Mouse (Mus musculus): ENCODE results near the gene Lurap1l. TPM values are rescaled to one million over a fixed set of nuclear protein-coding genes. Genes with fewer than 3 reads are reported as not detected.

The Lurap1l gene
- polyA plus RNA-seq, 1 experiment from 2014 or later = 23.9 TPM

DNA sequence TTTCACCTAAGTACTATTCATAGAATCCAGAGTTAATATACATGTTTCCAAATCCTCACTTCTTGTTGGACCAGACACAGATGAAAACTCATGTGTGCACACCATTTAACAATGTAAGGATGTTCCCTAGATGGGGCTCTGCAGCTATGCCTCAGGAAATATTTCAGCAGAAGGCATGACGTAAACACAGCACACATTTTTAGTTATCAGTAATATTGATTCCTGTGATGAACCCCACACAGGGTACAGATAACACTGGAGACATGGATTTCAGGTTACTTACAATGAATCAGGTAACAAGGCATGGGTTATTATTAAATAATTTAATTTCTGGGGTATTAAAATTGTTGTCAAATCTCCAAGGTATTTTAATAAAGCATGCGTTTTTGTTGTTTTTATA, 12.2 kb downstream of the Lurap1l start:
- Histone ChIP-seq H3K27ac (ENCODE audit: low read length) (no peak overlapping the region), H3K4me3 (ENCODE audit: low read length) (no peak overlapping the region), H3K36me3 (ENCODE audit: control insufficient read depth, insufficient read depth, low read length) (no peaks in the 10 kb centered on the region), H3K27me3 (ENCODE audit: control insufficient read depth, insufficient read depth, low read depth, low read length) (no peaks in the 10 kb centered on the region), H3K4me1 (replicated peaks; ENCODE audit: control insufficient read depth, insufficient read depth, low read length) (peaks cover 8% of the 10 kb centered on the region), H3K9ac (ENCODE audit: low read length) (no peak overlapping the region), H3K4me2 (ENCODE audit: low read depth, low read length) (no peak overlapping the region), H3K9me3 (ENCODE audit: control insufficient read depth, low read length) (no peaks in the 10 kb centered on the region)
- ATAC-seq (ENCODE audit: low read depth) = no peak
- WGBS = 74% methylated on average over 2 of the region's 2 CpGs

DNA sequence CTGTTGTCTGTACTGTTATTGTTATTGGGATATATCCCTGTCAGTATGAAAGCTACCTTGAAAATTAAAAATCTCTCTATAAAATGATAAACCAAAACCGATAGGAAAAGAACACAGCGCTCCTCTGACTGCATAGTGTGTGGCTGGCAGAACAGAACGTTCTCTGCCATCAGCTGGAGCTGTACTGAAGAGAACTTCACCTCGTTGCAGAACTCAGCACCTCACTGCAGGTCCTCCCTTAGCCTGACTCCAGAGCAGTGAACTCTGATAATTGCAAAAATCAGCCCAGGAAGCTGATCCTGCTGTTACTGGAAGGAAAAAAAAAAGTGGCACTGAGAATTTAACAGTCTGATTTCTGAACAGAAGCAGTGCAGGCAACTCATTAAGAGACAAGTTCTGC, 14.4 kb downstream of the Lurap1l start:
- Histone ChIP-seq H3K27ac (ENCODE audit: low read length) (no peak overlapping the region), H3K9me3 (ENCODE audit: control insufficient read depth, low read length) (no peaks in the 10 kb centered on the region), H3K27me3 (ENCODE audit: control insufficient read depth, insufficient read depth, low read depth, low read length) (no peaks in the 10 kb centered on the region), H3K4me2 (ENCODE audit: low read depth, low read length) (no peak overlapping the region), H3K36me3 (ENCODE audit: control insufficient read depth, insufficient read depth, low read length) (no peaks in the 10 kb centered on the region), H3K9ac (ENCODE audit: low read length) (no peak overlapping the region), H3K4me1 (replicated peaks; ENCODE audit: control insufficient read depth, insufficient read depth, low read length) (peaks cover 8% of the 10 kb centered on the region), H3K4me3 (ENCODE audit: low read length) (no peak overlapping the region)
- no peak for ATAC-seq (ENCODE audit: low read depth)
- 62% methylated on average over 4 of the region's 4 CpGs for WGBS

DNA sequence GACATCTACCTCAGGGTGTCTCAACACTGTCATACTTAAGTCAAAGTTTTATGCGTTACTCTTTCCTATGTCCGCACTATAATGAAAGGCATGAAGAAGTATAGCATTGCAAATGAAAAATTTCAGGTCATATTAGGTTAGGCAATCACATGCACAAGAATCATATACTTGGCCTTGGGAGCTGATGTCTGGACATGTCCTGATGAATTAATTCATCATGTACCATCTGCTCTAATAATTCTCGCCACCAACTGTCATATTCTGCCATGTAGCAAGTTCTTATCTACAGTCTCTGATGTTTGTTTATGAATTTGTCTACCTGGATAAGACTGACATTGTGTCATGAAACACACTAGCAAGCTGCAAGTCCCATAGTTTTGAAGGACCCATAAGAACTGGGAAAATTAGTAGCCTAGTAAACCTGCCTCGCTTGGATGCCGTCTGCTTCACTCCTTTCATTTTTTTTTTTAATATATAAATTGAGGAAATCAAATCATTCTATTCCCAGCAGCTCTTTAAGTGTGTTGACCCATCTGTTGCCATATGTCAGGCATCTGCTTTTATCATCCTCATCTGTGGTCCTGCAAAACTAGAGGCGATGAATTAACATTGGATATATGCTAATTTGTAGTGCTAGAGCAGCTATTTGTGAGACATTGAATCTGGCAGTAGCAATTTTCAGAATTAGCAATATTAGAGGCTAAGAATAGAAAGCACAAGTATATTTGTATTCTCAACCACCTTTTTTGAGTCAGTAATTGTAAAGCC, 15.5 kb downstream of the Lurap1l start:
- H3K4me2 ChIP-seq (ENCODE audit: low read depth, low read length) = no peak overlapping the region
- H3K27me3 ChIP-seq (ENCODE audit: control insufficient read depth, insufficient read depth, low read depth, low read length) = no peaks in the 10 kb centered on the region
- no peak overlapping the region for H3K9ac ChIP-seq (ENCODE audit: low read length)
- no peaks in the 10 kb centered on the region for H3K9me3 ChIP-seq (ENCODE audit: control insufficient read depth, low read length)
- no peak overlapping the region for H3K4me3 ChIP-seq (ENCODE audit: low read length)
- H3K27ac ChIP-seq (ENCODE audit: low read length) = no peak overlapping the region
- WGBS = 85% methylated on average over 6 of the region's 6 CpGs
- ATAC-seq (ENCODE audit: low read depth) = no peak
- H3K36me3 ChIP-seq (ENCODE audit: control insufficient read depth, insufficient read depth, low read length) = no peaks in the 10 kb centered on the region
- peaks cover 8% of the 10 kb centered on the region for H3K4me1 ChIP-seq (replicated peaks; ENCODE audit: control insufficient read depth, insufficient read depth, low read length)

GRCm38 (mm10) chr4:80934749-80935148, 24.3 kb downstream of the Lurap1l start:
- Histone ChIP-seq H3K9ac (ENCODE audit: low read length) (no peak overlapping the region), H3K4me3 (ENCODE audit: low read length) (no peak overlapping the region), H3K36me3 (ENCODE audit: control insufficient read depth, insufficient read depth, low read length) (no peaks in the 10 kb centered on the region), H3K4me1 (replicated peaks; ENCODE audit: control insufficient read depth, insufficient read depth, low read length) (peaks cover 3% of the 10 kb centered on the region; the same call in 1 of the 2 replicates), H3K27me3 (ENCODE audit: control insufficient read depth, insufficient read depth, low read depth, low read length) (no peaks in the 10 kb centered on the region), H3K9me3 (ENCODE audit: control insufficient read depth, low read length) (no peaks in the 10 kb centered on the region), H3K27ac (ENCODE audit: low read length) (no peak overlapping the region), H3K4me2 (ENCODE audit: low read depth, low read length) (no peak overlapping the region)
- 95% methylated on average over 3 of the region's 3 CpGs for WGBS
- no peak for ATAC-seq (ENCODE audit: low read depth)

- Histone ChIP-seq H3K27ac (ENCODE audit: low read length) (no peak overlapping the region), H3K36me3 (ENCODE audit: control insufficient read depth, insufficient read depth, low read length) (no peaks in the 10 kb centered on the region), H3K9ac (ENCODE audit: low read length) (no peak overlapping the region), H3K4me1 (replicated peaks; ENCODE audit: control insufficient read depth, insufficient read depth, low read length) (no peaks in the 10 kb centered on the region), H3K4me3 (ENCODE audit: low read length) (no peak overlapping the region), H3K4me2 (ENCODE audit: low read depth, low read length) (no peak overlapping the region), H3K9me3 (ENCODE audit: control insufficient read depth, low read length) (no peaks in the 10 kb centered on the region), H3K27me3 (ENCODE audit: control insufficient read depth, insufficient read depth, low read depth, low read length) (no peaks in the 10 kb centered on the region)
- ATAC-seq (ENCODE audit: low read depth) = no peak
- WGBS = 75% methylated on average over 2 of the region's 2 CpGs
These were observed 28.7 kb downstream of the Lurap1l start for GRCm38 (mm10) chr4:80939115-80939514.

GRCm38 (mm10) chr4:80940946-80941345, 30.5 kb downstream of the Lurap1l start:
- no peak overlapping the region for H3K4me3 ChIP-seq (ENCODE audit: low read length)
- no peaks in the 10 kb centered on the region for H3K4me1 ChIP-seq (replicated peaks; ENCODE audit: control insufficient read depth, insufficient read depth, low read length)
- H3K27me3 ChIP-seq (ENCODE audit: control insufficient read depth, insufficient read depth, low read depth, low read length) = no peaks in the 10 kb centered on the region
- H3K9me3 ChIP-seq (ENCODE audit: control insufficient read depth, low read length) = no peaks in the 10 kb centered on the region
- ATAC-seq (ENCODE audit: low read depth) = no peak
- H3K36me3 ChIP-seq (ENCODE audit: control insufficient read depth, insufficient read depth, low read length) = no peaks in the 10 kb centered on the region
- WGBS = 81% methylated on average over 4 of the region's 4 CpGs
- no peak overlapping the region for H3K4me2 ChIP-seq (ENCODE audit: low read depth, low read length)
- no peak overlapping the region for H3K9ac ChIP-seq (ENCODE audit: low read length)
- no peak overlapping the region for H3K27ac ChIP-seq (ENCODE audit: low read length)

GRCm38 (mm10) chr4:80941978-80942377, 31.5 kb downstream of the Lurap1l start:
- H3K4me2 ChIP-seq (ENCODE audit: low read depth, low read length) = no peak overlapping the region
- WGBS = 80% methylated on average over 3 of the region's 3 CpGs
- no peak overlapping the region for H3K4me3 ChIP-seq (ENCODE audit: low read length)
- no peak overlapping the region for H3K27ac ChIP-seq (ENCODE audit: low read length)
- no peaks in the 10 kb centered on the region for H3K9me3 ChIP-seq (ENCODE audit: control insufficient read depth, low read length)
- no peak for ATAC-seq (ENCODE audit: low read depth)
- no peaks in the 10 kb centered on the region for H3K27me3 ChIP-seq (ENCODE audit: control insufficient read depth, insufficient read depth, low read depth, low read length)
- no peaks in the 10 kb centered on the region for H3K4me1 ChIP-seq (replicated peaks; ENCODE audit: control insufficient read depth, insufficient read depth, low read length)
- H3K36me3 ChIP-seq (ENCODE audit: control insufficient read depth, insufficient read depth, low read length) = no peaks in the 10 kb centered on the region
- H3K9ac ChIP-seq (ENCODE audit: low read length) = no peak overlapping the region

- H3K4me2 ChIP-seq (ENCODE audit: low read depth, low read length) = no peak overlapping the region
- H3K9ac ChIP-seq (ENCODE audit: low read length) = no peak overlapping the region
- no peak overlapping the region for H3K4me3 ChIP-seq (ENCODE audit: low read length)
- H3K36me3 ChIP-seq (ENCODE audit: control insufficient read depth, insufficient read depth, low read length) = no peaks in the 10 kb centered on the region
- no peaks in the 10 kb centered on the region for H3K27me3 ChIP-seq (ENCODE audit: control insufficient read depth, insufficient read depth, low read depth, low read length)
- H3K9me3 ChIP-seq (ENCODE audit: control insufficient read depth, low read length) = no peaks in the 10 kb centered on the region
- no peak for ATAC-seq (ENCODE audit: low read depth)
- H3K4me1 ChIP-seq (replicated peaks; ENCODE audit: control insufficient read depth, insufficient read depth, low read length) = no peaks in the 10 kb centered on the region
- no peak overlapping the region for H3K27ac ChIP-seq (ENCODE audit: low read length)
These were observed 34.2 kb downstream of the Lurap1l start for GRCm38 (mm10) chr4:80944605-80945004.

DNA sequence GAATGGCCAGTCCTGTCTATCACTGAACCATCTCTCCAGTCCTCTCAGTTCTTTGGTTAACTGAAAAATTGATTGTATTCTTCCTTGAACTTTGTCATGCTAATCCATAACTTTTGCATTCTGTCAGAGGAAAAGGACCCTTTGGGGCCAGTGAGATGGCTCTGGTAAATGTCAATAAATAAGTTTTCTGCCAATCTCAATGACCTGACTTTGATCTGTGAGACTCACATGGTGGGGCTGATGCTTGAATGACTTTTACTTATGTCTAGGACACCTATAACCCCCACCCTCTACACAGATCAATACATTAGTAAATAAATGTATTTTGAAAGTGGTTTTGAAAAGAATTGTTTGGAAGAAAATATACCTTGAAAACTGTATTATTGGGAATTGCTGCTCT, 38.7 kb downstream of the Lurap1l start:
- ATAC-seq (ENCODE audit: low read depth) = no peak
- peaks cover under 1% of the 10 kb centered on the region; the same call in 1 of the 2 replicates for H3K36me3 ChIP-seq (ENCODE audit: control insufficient read depth, insufficient read depth, low read length)
- H3K4me2 ChIP-seq (ENCODE audit: low read depth, low read length) = no peak overlapping the region
- H3K27me3 ChIP-seq (ENCODE audit: control insufficient read depth, insufficient read depth, low read depth, low read length) = no peaks in the 10 kb centered on the region
- H3K9ac ChIP-seq (ENCODE audit: low read length) = no peak overlapping the region
- H3K4me3 ChIP-seq (ENCODE audit: low read length) = no peak overlapping the region
- H3K9me3 ChIP-seq (ENCODE audit: control insufficient read depth, low read length) = no peaks in the 10 kb centered on the region
- H3K27ac ChIP-seq (ENCODE audit: low read length) = no peak overlapping the region
- H3K4me1 ChIP-seq (replicated peaks; ENCODE audit: control insufficient read depth, insufficient read depth, low read length) = no peaks in the 10 kb centered on the region

DNA sequence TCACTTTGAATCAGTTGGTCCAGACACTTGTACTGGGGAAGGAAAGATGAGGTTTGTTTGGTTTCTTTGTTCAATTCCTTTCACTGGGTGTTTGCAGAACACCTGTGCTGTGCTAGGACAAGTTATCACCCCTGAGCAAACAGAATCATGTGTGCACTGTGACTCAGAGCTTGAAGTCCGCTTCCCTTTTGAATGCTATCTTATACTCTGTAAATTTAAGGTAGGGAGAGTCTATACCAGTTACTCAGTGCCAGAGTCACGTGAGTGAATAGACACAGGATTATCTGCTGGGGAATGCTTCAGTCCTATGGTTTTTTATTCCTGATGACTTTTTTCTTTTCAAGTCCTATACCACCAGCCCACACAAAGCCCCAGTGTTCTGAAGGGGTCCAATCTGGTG, 39.3 kb downstream of the Lurap1l start:
- Histone ChIP-seq H3K36me3 (ENCODE audit: control insufficient read depth, insufficient read depth, low read length) (peaks cover 4% of the 10 kb centered on the region; the same call in 1 of the 2 replicates), H3K4me1 (replicated peaks; ENCODE audit: control insufficient read depth, insufficient read depth, low read length) (no peaks in the 10 kb centered on the region), H3K27ac (ENCODE audit: low read length) (no peak overlapping the region), H3K9ac (ENCODE audit: low read length) (no peak overlapping the region), H3K4me2 (ENCODE audit: low read depth, low read length) (no peak overlapping the region), H3K4me3 (ENCODE audit: low read length) (no peak overlapping the region), H3K27me3 (ENCODE audit: control insufficient read depth, insufficient read depth, low read depth, low read length) (no peaks in the 10 kb centered on the region), H3K9me3 (ENCODE audit: control insufficient read depth, low read length) (no peaks in the 10 kb centered on the region)
- WGBS = 49% methylated on average over 2 of the region's 2 CpGs
- ATAC-seq (ENCODE audit: low read depth) = no peak

Data from lung, embryonic 16.5 days (tissue).